ENCODE assay signal across 27 mouse cellular contexts in genomic region chr2:70421144-70421874, GRCm38 (mm10). TPM values are rescaled to one million over a fixed set of nuclear protein-coding genes. Genes with fewer than 3 reads are reported as not detected.
DNase-seq lines count a peak whose midpoint lies in the region; ATAC-seq and TF ChIP-seq lines count a peak whose summit lies in the region.
"Had no signal": no experiment of that assay in that cellular context is flagged by ENCODE, and none has a peak within 500 bp of the region (broad histone marks: within the 10 kb centered on the region; RNA-seq: fewer than 3 reads in every experiment).

No protein-coding gene starts in this region.

- H3K27me3 ChIP-seq in intestine, embryonic 14.5 days (replicated peaks; ENCODE audit: control insufficient read depth, insufficient read depth, low read length) = no peaks in the 10 kb centered on the region
- H3K27me3 ChIP-seq in intestine, embryonic 15.5 days (replicated peaks) = no peaks in the 10 kb centered on the region
- no peaks in the 10 kb centered on the region for H3K27me3 ChIP-seq in lung, embryonic 14.5 days (ENCODE audit: insufficient read depth, low read length)
- no peaks in the 10 kb centered on the region for H3K27me3 ChIP-seq in testis, adult 2 months (ENCODE audit: control insufficient read depth, insufficient read depth, low read length)
- H3K27me3 ChIP-seq: hindbrain, embryonic 15.5 days; liver, embryonic 13.5 days; lung, embryonic 15.5 days; midbrain, embryonic 12.5 days; neural tube, embryonic 13.5 days had no signal

- ATAC-seq in intestine, embryonic 14.5 days (replicated peaks; ENCODE audit: low FRiP score, low TSS enrichment, low read depth) = no peak
- no peak for ATAC-seq in intestine, embryonic 15.5 days
- peak; percentile 52; the same call in 1 of the 2 replicates for ATAC-seq in lung, embryonic 14.5 days (ENCODE audit: insufficient read depth)
- ATAC-seq: inflammation-experienced regulatory T-cells, adult 6 months had no signal

- no peak overlapping the region for H3K9ac ChIP-seq in intestine, embryonic 14.5 days (ENCODE audit: low read length)
- H3K9ac ChIP-seq in intestine, embryonic 15.5 days = no peak overlapping the region
- H3K9ac ChIP-seq in lung, embryonic 14.5 days = no peak overlapping the region
- H3K9ac ChIP-seq: hindbrain, embryonic 15.5 days; limb, embryonic 12.5 days; liver, embryonic 13.5 days; lung, embryonic 15.5 days; midbrain, embryonic 12.5 days; neural tube, embryonic 13.5 days had no signal

- TF ChIP-seq POLR2A in testis, adult 2 months (IDR thresholded peaks at IDR 0.05; ENCODE audit: control insufficient read depth, low read depth, low read length) = no peak

- H3K9me3 ChIP-seq in intestine, embryonic 14.5 days (ENCODE audit: control insufficient read depth, low read length) = no peaks in the 10 kb centered on the region
- no peaks in the 10 kb centered on the region for H3K9me3 ChIP-seq in intestine, embryonic 15.5 days
- H3K9me3 ChIP-seq in lung, embryonic 14.5 days (ENCODE audit: low read depth, low read length) = no peaks in the 10 kb centered on the region
- H3K9me3 ChIP-seq: hindbrain, embryonic 10.5 days; hindbrain, embryonic 15.5 days; limb, embryonic 12.5 days; liver, embryonic 13.5 days; lung, embryonic 15.5 days; midbrain, embryonic 12.5 days; neural tube, embryonic 13.5 days had no signal

- no peak overlapping the region for H3K4me2 ChIP-seq in intestine, embryonic 14.5 days (ENCODE audit: low read length)
- H3K4me2 ChIP-seq in intestine, embryonic 15.5 days (replicated peaks) = no peak overlapping the region
- H3K4me2 ChIP-seq in lung, embryonic 14.5 days = no peak overlapping the region
- H3K4me2 ChIP-seq: heart, embryonic 11.5 days; hindbrain, embryonic 15.5 days; limb, embryonic 12.5 days; liver, embryonic 13.5 days; lung, embryonic 15.5 days; midbrain, embryonic 12.5 days; neural tube, embryonic 13.5 days had no signal

- DNase-seq in intestine, embryonic 14.5 days (ENCODE audit: low spot score) = no peak
- peak; percentile 70 for DNase-seq in lung, embryonic 14.5 days
- no peak for DNase-seq in lung, postnatal 14 days
- DNase-seq in testis, postnatal 10 days (ENCODE audit: low spot score) = no peak
- DNase-seq in urinary bladder, postnatal 25 days (ENCODE audit: low spot score) = no peak
- DNase-seq: adrenal gland, postnatal 25 days; B cell, adult 2 months; cerebellum, adult 11-12 months; cerebellum, postnatal 14 days; gastrocnemius, postnatal 10 days; heart, postnatal 14 days; kidney, adult 9 months; kidney, postnatal 25 days; liver, embryonic 13.5 days; thymus, adult 18-20 months; thymus, postnatal 25 days had no signal

- WGBS in intestine, embryonic 14.5 days = 57% methylated on average over 13 of the region's 13 CpGs
- WGBS in intestine, embryonic 15.5 days = 52% methylated on average over 13 of the region's 13 CpGs
- 30% methylated on average over 13 of the region's 13 CpGs for WGBS in lung, embryonic 14.5 days

- no peaks in the 10 kb centered on the region for H3K36me3 ChIP-seq in intestine, embryonic 14.5 days (ENCODE audit: control insufficient read depth, insufficient read depth, low read length)
- H3K36me3 ChIP-seq in intestine, embryonic 15.5 days = no peaks in the 10 kb centered on the region
- H3K36me3 ChIP-seq in lung, embryonic 14.5 days (ENCODE audit: insufficient read depth) = no peaks in the 10 kb centered on the region
- H3K36me3 ChIP-seq in testis, adult 2 months (ENCODE audit: control insufficient read depth, insufficient read depth, low read length) = no peaks in the 10 kb centered on the region
- H3K36me3 ChIP-seq: hindbrain, embryonic 10.5 days; hindbrain, embryonic 15.5 days; limb, embryonic 12.5 days; liver, embryonic 13.5 days; lung, embryonic 15.5 days; midbrain, embryonic 12.5 days; neural tube, embryonic 13.5 days had no signal

- 0 out of 2 replicates have a peak overlapping the region, but pooled peaks have one; percentile 34 for H3K27ac ChIP-seq in intestine, embryonic 14.5 days (ENCODE audit: low read depth)
- no peak overlapping the region for H3K27ac ChIP-seq in intestine, embryonic 15.5 days
- no peak overlapping the region for H3K27ac ChIP-seq in lung, embryonic 14.5 days (ENCODE audit: low read depth)
- no peak overlapping the region for H3K27ac ChIP-seq in testis, adult 2 months (ENCODE audit: control insufficient read depth, insufficient read depth, low read depth, low read length)
- H3K27ac ChIP-seq: hindbrain, embryonic 10.5 days; hindbrain, embryonic 15.5 days; limb, embryonic 12.5 days; liver, embryonic 13.5 days; lung, embryonic 15.5 days; midbrain, embryonic 12.5 days; neural tube, embryonic 13.5 days had no signal

- TF ChIP-seq CTCF in lung, embryonic 14.5 days (IDR thresholded peaks at IDR 0.05; ENCODE audit: low read depth) = peak; percentile 42
- TF ChIP-seq CTCF in testis, adult 2 months (IDR thresholded peaks at IDR 0.05; ENCODE audit: control insufficient read depth, insufficient read depth, insufficient replicate concordance, low read depth, low read length) = no peak

- H3K4me3 ChIP-seq in intestine, embryonic 14.5 days (ENCODE audit: low read depth, low read length) = no peak overlapping the region
- no peak overlapping the region for H3K4me3 ChIP-seq in intestine, embryonic 15.5 days (replicated peaks)
- no peak overlapping the region for H3K4me3 ChIP-seq in lung, embryonic 14.5 days (ENCODE audit: low read depth, low read length)
- peak overlapping the region; percentile 46; the same call in 1 of the 2 replicates for H3K4me3 ChIP-seq in testis, adult 2 months (ENCODE audit: control insufficient read depth, low read depth, low read length)
- H3K4me3 ChIP-seq: erythroblast, embryonic 14.5 days; hindbrain, embryonic 10.5 days; hindbrain, embryonic 15.5 days; limb, embryonic 12.5 days; liver, embryonic 13.5 days; lung, embryonic 15.5 days; midbrain, embryonic 12.5 days; neural tube, embryonic 13.5 days had no signal

- no peaks in the 10 kb centered on the region for H3K4me1 ChIP-seq in intestine, embryonic 14.5 days (replicated peaks; ENCODE audit: control insufficient read depth, insufficient read depth, low read length)
- no peaks in the 10 kb centered on the region for H3K4me1 ChIP-seq in intestine, embryonic 15.5 days (replicated peaks)
- 0 out of 2 replicates have a peak, but pooled peaks cover 4% of the 10 kb centered on the region for H3K4me1 ChIP-seq in lung, embryonic 14.5 days (ENCODE audit: insufficient read depth)
- H3K4me1 ChIP-seq in testis, adult 2 months (ENCODE audit: control insufficient read depth, insufficient read depth, low read length) = no peaks in the 10 kb centered on the region
- H3K4me1 ChIP-seq: hindbrain, embryonic 10.5 days; hindbrain, embryonic 15.5 days; limb, embryonic 12.5 days; liver, embryonic 13.5 days; midbrain, embryonic 12.5 days; neural tube, embryonic 13.5 days had no signal

RNA-seq across cellular contexts. Expression of gene Sp5, which starts 53.4 kb away (rescaled TPM):
- 0.60 and 0.90 TPM in 2 replicates for polyA plus RNA-seq in intestine, embryonic 14.5 days (2014; fragmentation: Nextera tagmentation; extraction: Ambion mirVana)
- polyA plus RNA-seq in intestine, embryonic 15.5 days (2015; fragmentation: Nextera tagmentation; extraction: Ambion mirVana) = 0.58 TPM in 2 replicates
- polyA plus RNA-seq in lung, embryonic 14.5 days (2014; fragmentation: Nextera tagmentation; extraction: Ambion mirVana) = 9.6 and 12.3 TPM in 2 replicates
- 0.24 TPM in 1 of 2 replicates, not detected in the other for polyA plus RNA-seq in testis, adult 2 months (2012; rRNA removed)
- polyA plus RNA-seq: erythroblast, embryonic 14.5 days; inflammation-experienced regulatory T-cells, adult 6 months had no signal
